Mouse (Mus musculus) ES-Bruce4 (cell line): ENCODE measurements around the gene Abca14.

Experiments
- CTCF ChIP-seq: IDR thresholded peaks from one replicate; pipeline ENCODE4 v1.8.1; 2011; ENCODE audit warnings: low read depth, low read length
- POLR2A ChIP-seq: IDR thresholded peaks from one replicate; pipeline ENCODE4 v1.8.1; 2011; ENCODE audit warnings: low read length; ENCODE audit not compliant: insufficient read depth

DNA sequence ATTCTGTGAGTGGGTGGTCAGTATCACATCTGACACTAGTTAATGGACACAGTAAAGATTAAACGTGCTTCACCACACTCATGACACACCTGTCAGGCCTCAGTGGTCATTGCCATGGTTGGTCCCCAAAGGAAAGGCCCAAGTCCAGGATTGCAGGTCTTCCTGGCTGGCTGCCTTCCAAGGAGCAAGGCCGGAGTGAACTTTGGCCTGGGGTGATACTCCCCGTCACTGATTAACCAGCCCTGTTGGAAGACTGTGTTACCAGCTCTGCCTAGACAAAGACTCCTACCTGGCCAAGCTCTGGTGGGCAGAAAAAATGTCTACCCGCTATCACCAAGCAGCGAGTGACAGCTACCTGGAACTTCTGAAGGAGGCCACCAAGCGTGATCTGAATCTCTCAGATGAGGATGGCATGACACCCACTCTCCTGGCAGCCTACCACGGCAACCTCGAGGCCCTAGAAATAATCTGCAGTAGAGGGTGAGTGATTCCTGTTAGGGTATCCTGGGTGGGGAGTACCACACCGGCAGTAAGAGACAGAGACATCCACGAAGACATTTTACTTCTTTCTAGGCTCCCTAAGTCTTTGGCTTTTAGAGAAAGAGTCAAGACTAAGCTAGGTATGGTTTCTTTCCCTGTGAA lies 30.0 kb upstream of the Abca14 start, which contains the start of gene Anks4b:
- no peak for TF ChIP-seq POLR2A
- TF ChIP-seq CTCF: no peak
